Mouse (Mus musculus): Measurements from ENCODE around the gene Ssu72.

Ssu72 gene

GRCm38 (mm10) chr4:155744474-155744873 is 39.9 kb downstream of the Ssu72 start:
- DNase-seq (ENCODE audit: inconsistent age in 2 of 2, low spot score in 1 of 2): no peak

DNA sequence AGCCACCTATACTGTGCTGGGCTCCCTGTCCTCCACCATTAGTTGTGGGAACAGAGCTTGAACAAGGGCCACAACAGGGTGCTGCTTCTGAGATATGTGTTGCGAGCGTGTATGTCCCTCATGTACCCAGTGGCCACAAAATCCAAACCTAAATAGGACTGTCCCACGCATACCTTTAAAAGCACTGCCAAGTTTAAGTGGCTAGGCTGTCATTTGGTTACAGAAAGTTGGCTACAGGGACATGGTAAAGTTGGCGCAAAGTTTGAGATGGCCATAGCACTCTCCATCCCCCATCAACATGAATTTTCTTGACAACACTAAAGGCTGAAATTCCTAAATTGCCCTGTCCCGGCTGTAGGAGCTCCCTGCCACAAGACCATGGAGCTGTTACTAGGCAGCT is 40.5 kb downstream of the Ssu72 start:
- DNase-seq (ENCODE audit: inconsistent age in 2 of 2, low spot score in 1 of 2): no peak

- no peak for DNase-seq (ENCODE audit: inconsistent age in 2 of 2, low spot score in 1 of 2)
Observed at GRCm38 (mm10) chr4:155746036-155746548, 41.5 kb downstream of the Ssu72 start.

- peak in 1 of 2 experiments; percentile 23 for DNase-seq (ENCODE audit: inconsistent age in 2 of 2, low spot score in 1 of 2)
Observed at GRCm38 (mm10) chr4:155746575-155747490, 42.2 kb downstream of the Ssu72 start.

GRCm38 (mm10) chr4:155757011-155757410 is 52.4 kb downstream of the Ssu72 start:
- peak in 1 of 2 experiments; percentile 16 for DNase-seq (ENCODE audit: inconsistent age in 2 of 2, low spot score in 1 of 2)

DNA sequence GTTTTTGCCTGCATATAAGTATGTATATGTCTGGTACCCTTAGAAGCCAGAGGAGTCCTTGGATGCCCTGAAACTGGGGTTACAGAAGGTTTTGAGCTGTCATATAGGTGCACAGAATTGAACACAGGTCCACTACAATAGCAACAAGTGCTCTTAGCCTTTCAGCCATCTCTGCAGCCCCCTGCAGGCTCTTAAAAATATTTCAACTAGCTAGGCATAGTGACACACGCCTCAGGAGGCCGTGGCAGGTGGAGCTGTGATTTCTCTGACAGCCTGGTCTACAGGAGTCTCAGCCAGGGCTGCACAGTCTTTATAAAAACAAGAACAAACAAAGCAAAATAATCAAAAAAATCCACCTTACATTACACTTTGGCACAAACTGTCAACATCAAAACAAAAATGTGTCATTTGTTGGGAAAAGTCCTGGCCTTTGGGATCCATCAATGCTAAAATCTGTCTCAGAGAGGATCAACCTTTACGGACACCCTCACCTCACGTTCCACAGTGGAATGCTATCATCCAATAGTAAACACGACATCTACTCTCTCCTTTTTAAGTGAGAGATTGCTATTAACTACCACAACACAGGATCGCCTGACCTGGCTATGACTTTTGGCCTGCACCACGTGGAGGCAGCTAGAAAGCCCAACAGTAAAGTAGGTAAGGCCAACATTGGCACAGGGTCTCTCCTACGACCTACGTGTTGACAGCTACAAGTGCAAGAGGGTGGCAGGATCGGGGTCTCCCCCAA is 55.4 kb downstream of the Ssu72 start:
- peak in 1 of 2 experiments; percentile 65 for DNase-seq (ENCODE audit: inconsistent age in 2 of 2, low spot score in 1 of 2)

GRCm38 (mm10) chr4:155760613-155761355 is 56.2 kb downstream of the Ssu72 start, which contains the start of gene Atad3a:
TSS of gene Atad3a (minus strand) at chr4:155761093.
- DNase-seq (ENCODE audit: inconsistent age in 2 of 2, low spot score in 1 of 2): peak; percentile 98 to 99

DNA sequence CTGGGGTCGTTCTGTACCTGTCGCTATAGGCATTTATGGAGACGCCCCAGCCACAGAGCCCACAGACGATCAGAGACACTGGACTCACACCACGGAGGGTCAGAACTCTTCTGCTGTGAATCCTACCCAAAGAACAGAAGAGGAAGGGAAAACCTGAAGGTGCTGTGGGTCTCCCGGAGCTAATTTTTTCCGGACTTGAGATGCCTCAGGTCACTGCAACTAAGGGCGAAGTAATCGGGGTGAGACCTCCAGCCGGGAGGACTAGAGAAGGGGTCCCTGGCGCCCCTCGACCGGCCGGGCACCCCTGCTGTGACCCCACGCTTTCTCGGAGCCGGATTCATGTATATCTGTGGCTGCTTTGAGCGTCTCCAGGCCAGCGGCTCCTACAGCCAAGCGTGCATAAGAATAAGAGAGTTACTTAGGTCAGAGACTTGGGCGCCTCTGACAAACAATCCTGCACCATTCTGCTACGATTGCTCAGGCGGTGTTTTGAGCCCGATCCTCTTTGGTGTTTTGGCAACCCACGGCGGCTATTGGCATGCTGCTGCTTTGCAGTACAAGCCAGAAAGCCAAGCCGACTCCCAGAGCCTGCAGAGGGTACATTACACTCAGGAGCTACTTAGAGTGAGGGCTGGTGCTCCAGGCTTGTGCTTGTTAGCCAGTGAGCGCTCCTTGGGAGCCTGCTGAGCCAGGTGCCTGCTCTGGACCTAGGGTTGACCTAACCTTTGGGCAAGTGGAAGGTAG is 56.9 kb downstream of the Ssu72 start:
- DNase-seq (ENCODE audit: inconsistent age in 2 of 2, low spot score in 1 of 2): peak in 1 of 2 experiments; percentile 74

GRCm38 (mm10) chr4:155762357-155762756 is 57.8 kb downstream of the Ssu72 start:
- DNase-seq (ENCODE audit: inconsistent age in 2 of 2, low spot score in 1 of 2): peak; percentile 50 to 77

GRCm38 (mm10) chr4:155769496-155769879 is 64.9 kb downstream of the Ssu72 start:
- peak in 1 of 2 experiments; percentile 71 for DNase-seq (ENCODE audit: inconsistent age in 2 of 2, low spot score in 1 of 2)

- peak; percentile 92 to 97 for DNase-seq (ENCODE audit: inconsistent age in 2 of 2, low spot score in 1 of 2)
Observed at GRCm38 (mm10) chr4:155769880-155770512, 65.4 kb downstream of the Ssu72 start.

DNA sequence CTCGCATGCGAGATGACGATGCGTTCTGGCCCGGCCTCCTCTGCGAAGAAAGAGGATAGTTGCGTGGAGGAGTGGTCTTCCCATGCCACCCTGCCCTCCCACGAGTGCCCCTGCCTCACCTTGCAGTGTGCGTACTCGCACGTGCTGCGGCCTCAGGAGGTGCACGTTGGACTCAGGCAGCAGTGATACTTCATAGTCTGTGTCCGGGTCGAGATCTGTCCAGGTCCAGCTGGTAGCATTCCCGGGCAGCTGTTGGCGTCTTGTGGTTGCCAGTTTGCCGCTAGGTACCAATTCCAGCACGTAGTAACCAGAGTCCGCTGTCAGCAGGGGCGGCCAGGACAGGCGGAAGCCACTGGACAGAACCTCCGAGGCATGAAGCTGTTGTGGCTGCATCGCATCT is 66.0 kb downstream of the Ssu72 start:
- no peak for DNase-seq (ENCODE audit: inconsistent age in 2 of 2, low spot score in 1 of 2)

DNA sequence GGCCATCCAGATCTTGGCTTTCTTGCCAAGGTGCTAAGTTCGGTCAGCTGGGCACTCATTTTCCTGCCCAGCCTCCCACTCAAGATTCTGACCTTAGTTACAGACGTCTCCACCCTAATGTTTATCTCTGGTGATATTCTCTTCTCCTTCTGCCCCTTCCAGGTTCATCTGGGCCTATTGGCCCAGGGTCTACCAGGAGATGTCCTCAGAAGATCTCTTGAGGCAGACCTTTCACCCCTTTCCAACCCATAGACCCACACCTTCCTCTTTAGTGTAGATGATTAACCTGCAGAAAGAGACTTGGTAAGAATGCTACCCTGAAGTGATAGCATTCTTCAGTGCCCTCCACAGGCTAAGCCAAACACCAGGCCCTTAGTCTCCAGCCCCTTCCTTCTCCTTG is 67.1 kb downstream of the Ssu72 start:
- DNase-seq (ENCODE audit: inconsistent age in 2 of 2, low spot score in 1 of 2): no peak

DNA sequence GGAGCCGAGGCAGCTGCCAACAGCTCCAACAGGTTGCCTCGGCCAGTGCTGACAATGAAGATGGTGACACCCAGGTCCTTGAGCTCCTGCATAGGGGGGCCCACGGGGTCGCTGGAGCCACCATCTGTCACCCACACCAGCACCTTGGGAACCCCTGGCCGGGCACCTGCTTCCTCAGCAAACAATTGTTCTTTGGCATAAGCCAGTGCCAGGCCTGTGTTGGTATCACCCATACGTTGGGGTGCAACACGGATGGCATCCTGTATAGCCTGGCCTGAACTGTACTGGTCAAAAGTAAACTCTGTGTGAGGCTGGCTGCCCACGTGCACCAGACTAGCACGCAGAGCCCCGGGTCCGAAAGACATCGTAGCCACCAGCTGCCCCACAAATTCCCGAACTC is 68.2 kb downstream of the Ssu72 start:
- no peak for DNase-seq (ENCODE audit: inconsistent age in 2 of 2, low spot score in 1 of 2)

GRCm38 (mm10) chr4:155773335-155774078 is 68.9 kb downstream of the Ssu72 start:
- DNase-seq (ENCODE audit: inconsistent age in 2 of 2, low spot score in 1 of 2): no peak

DNA sequence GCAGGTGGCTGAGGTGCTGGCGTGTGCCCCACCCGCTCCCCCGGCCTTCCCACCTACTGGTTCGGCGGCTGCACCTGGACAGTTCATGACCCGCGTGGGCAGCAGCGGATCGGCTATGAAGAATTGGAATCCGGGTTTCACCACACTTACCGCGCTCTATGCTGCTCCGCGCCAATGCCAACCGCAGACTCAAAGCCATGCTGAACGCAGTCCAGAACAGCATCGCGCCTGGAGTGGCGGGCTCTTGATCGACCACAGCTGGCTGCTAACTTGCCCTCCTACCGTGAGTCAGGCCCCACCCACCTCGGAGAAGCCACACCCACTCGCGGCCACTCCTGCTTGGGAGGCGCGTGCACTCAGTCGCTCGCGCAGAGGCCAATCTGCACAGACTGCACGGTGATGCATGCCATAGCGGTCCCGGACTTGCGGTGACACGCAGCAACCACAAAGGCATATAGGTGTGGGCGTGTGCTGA is 69.7 kb downstream of the Ssu72 start, which contains the start of gene Vwa1:
Gene Vwa1 (minus strand): TSS at position 419 of the 475 bp plus-strand sequence.
- peak; percentile 91 to 96 for DNase-seq (ENCODE audit: inconsistent age in 2 of 2, low spot score in 1 of 2)

- DNase-seq (ENCODE audit: inconsistent age in 2 of 2, low spot score in 1 of 2): peak; percentile 71 to 74
Observed at GRCm38 (mm10) chr4:155774971-155775740, 70.6 kb downstream of the Ssu72 start.

GRCm38 (mm10) chr4:155775855-155776254 is 71.3 kb downstream of the Ssu72 start:
- DNase-seq (ENCODE audit: inconsistent age in 2 of 2, low spot score in 1 of 2): peak; percentile 53 to 73
